Mouse (Mus musculus) spleen, adult 2 months (tissue): ENCODE data around the gene Aldh1l1. TPM values are rescaled to one million over a fixed set of nuclear protein-coding genes. Genes with fewer than 3 reads are reported as not detected.

Experiments used
- DNase-seq, 2 experiments: peaks; one replicate each; pipeline versions ENCODE4 v3.0.0 to v3.0.0-alpha.2; 2012 to 2021; ENCODE audit warnings: low spot score in 2 of 2, low read depth in 1 of 2
- H3K27ac ChIP-seq: fragments of 200-500 bp; 2 replicates; pipeline ENCODE4 v1.5.1; 2012; ENCODE audit warnings: low read length, inconsistent platforms; ENCODE audit not compliant: insufficient read depth
- H3K27me3 ChIP-seq: fragments of 200-500 bp; 2 replicates; pipeline ENCODE4 v1.6.1; 2012; ENCODE audit warnings: mild to moderate bottlenecking, moderate library complexity, low read length, inconsistent platforms; ENCODE audit not compliant: control insufficient read depth, insufficient read depth
- H3K36me3 ChIP-seq: fragments of 200-500 bp; 2 replicates; pipeline ENCODE4 v1.6.1; 2012; ENCODE audit warnings: mild to moderate bottlenecking, low read length, inconsistent platforms; ENCODE audit not compliant: control insufficient read depth, insufficient read depth
- H3K4me1 ChIP-seq: fragments of 200-500 bp; 2 replicates; pipeline ENCODE4 v1.6.1; 2011; ENCODE audit warnings: inconsistent platforms; ENCODE audit not compliant: control insufficient read depth, insufficient read depth, insufficient read length
- H3K4me3 ChIP-seq: fragments of 200-500 bp; 2 replicates; pipeline ENCODE4 v1.5.1; 2011; ENCODE audit warnings: mild to moderate bottlenecking, inconsistent platforms; ENCODE audit not compliant: insufficient read depth, insufficient read length; ENCODE audit errors: extremely low read depth
- CTCF ChIP-seq: fragments of 200-500 bp; IDR thresholded peaks from 2 replicates; pipeline ENCODE4 v1.5.1; 2011; ENCODE audit warnings: mild to moderate bottlenecking, inconsistent platforms; ENCODE audit not compliant: insufficient read depth, insufficient read length, insufficient replicate concordance; ENCODE audit errors: extremely low read depth
- POLR2A ChIP-seq: fragments of 200-500 bp; IDR thresholded peaks from 2 replicates; pipeline ENCODE4 v1.6.1; 2011; ENCODE audit warnings: low read depth, low read length, inconsistent platforms
- WGBS: fragments of 180-500 bp; shearing (Covaris S2); methylation state at CpG from one replicate; pipeline ENCODE4 v1.1.7; 2018; 5-methylcytosine and 5-hydroxymethylcytosine counted together
- polyA plus RNA-seq: library from polyadenylated mRNA; depleted of rRNA; stranded (reverse); fragments of >200 nt; gene quantifications from 2 replicates; pipeline ENCODE4 v1.2.3, GENCODE M21; 2012; rRNA removed

The Aldh1l1 gene
- polyA plus RNA-seq, 1 experiment: 2.9 TPM

- DNase-seq: no peak
- TF ChIP-seq POLR2A: no peak
- no peak for TF ChIP-seq CTCF
- Histone ChIP-seq H3K4me3 (no peak overlapping the region), H3K4me1 (no peaks in the 10 kb centered on the region), H3K36me3 (no peaks in the 10 kb centered on the region), H3K27me3 (no peaks in the 10 kb centered on the region), H3K27ac (no peak overlapping the region)
- 88% methylated on average over 3 of the region's 3 CpGs for WGBS
These were observed 156.8 kb downstream of the Aldh1l1 start for GRCm38 (mm10) chr6:90643057-90643456.

- WGBS: 79% methylated on average over 4 of the region's 4 CpGs
- no peak overlapping the region for H3K4me3 ChIP-seq
- TF ChIP-seq POLR2A (no peak), CTCF (no peak)
- H3K27ac ChIP-seq: no peak overlapping the region
- DNase-seq: no peak
- no peaks in the 10 kb centered on the region for H3K36me3 ChIP-seq
- H3K27me3 ChIP-seq: no peaks in the 10 kb centered on the region
- H3K4me1 ChIP-seq: no peaks in the 10 kb centered on the region
These were observed 158.7 kb downstream of the Aldh1l1 start for GRCm38 (mm10) chr6:90644965-90645364.

- DNase-seq: no peak
- Histone ChIP-seq H3K36me3 (no peaks in the 10 kb centered on the region), H3K27ac (no peak overlapping the region), H3K4me1 (no peaks in the 10 kb centered on the region), H3K27me3 (no peaks in the 10 kb centered on the region), H3K4me3 (no peak overlapping the region)
- TF ChIP-seq CTCF (no peak), POLR2A (no peak)
- WGBS: 90% methylated on average over 6 of the region's 6 CpGs
These were observed 162.2 kb downstream of the Aldh1l1 start for GRCm38 (mm10) chr6:90648391-90648790.

GRCm38 (mm10) chr6:90649279-90649678, 163.1 kb downstream of the Aldh1l1 start:
- no peak for TF ChIP-seq CTCF
- TF ChIP-seq POLR2A: no peak
- no peak overlapping the region for H3K4me3 ChIP-seq
- H3K36me3 ChIP-seq: no peaks in the 10 kb centered on the region
- 82% methylated on average over 4 of the region's 4 CpGs for WGBS
- H3K27ac ChIP-seq: no peak overlapping the region
- no peaks in the 10 kb centered on the region for H3K4me1 ChIP-seq
- H3K27me3 ChIP-seq: no peaks in the 10 kb centered on the region
- DNase-seq: no peak

Other genes with a start within 250 kb of the Aldh1l1 start
- gene Vmn1r54, start 240.1 kb upstream of the Aldh1l1 start, polyA plus RNA-seq: not detected in 2 replicates
- not detected in 2 replicates for gene BC048671, start 185.2 kb upstream of the Aldh1l1 start, polyA plus RNA-seq
- 1.1 and 1.4 TPM in 2 replicates for gene Chst13, start 161.2 kb upstream of the Aldh1l1 start, polyA plus RNA-seq
- 0.02 TPM in 2 replicates for gene Uroc1, start 153.1 kb upstream of the Aldh1l1 start, polyA plus RNA-seq
- 15.6 and 24.6 TPM in 2 replicates for gene Zxdc, start 116.9 kb upstream of the Aldh1l1 start, polyA plus RNA-seq
- gene Cfap100, start 57.6 kb upstream of the Aldh1l1 start, polyA plus RNA-seq: not detected in 2 replicates
- 9.7 and 11.0 TPM in 2 replicates for gene Klf15, start 23.9 kb upstream of the Aldh1l1 start, polyA plus RNA-seq
- gene Slc41a3, start 118.3 kb downstream of the Aldh1l1 start, polyA plus RNA-seq: 7.2 and 8.3 TPM in 2 replicates